Mouse (Mus musculus) kidney, postnatal 0 days (tissue): ENCODE data around the gene Kmt2a. TPM values are rescaled to one million over a fixed set of nuclear protein-coding genes. Genes with fewer than 3 reads are reported as not detected.

Experiments
- ATAC-seq: fragments of 200-750 bp; cut with Nextera tagmentation; replicated peaks from 2 replicates; pipeline ENCODE4 v1.8.0; 2017; ENCODE audit warnings: low read depth, moderate number of reproducible peaks, moderate TSS enrichment, moderate library complexity; ENCODE audit not compliant: low FRiP score
- DNase-seq: peaks from one replicate; pipeline ENCODE4 v3.0.0-alpha.2; 2016; ENCODE audit warnings: low spot score
- H3K27ac ChIP-seq: fragments of 300-500 bp; sonication (generic); 2 replicates; pipeline ENCODE4 v1.5.1; 2014; ENCODE audit warnings: mild to moderate bottlenecking
- H3K27me3 ChIP-seq: fragments of 300-500 bp; sonication (generic); 2 replicates; pipeline ENCODE4 v1.6.1; 2014; ENCODE audit warnings: low read length, mixed read lengths; ENCODE audit not compliant: insufficient read depth
- H3K36me3 ChIP-seq: fragments of 300-500 bp; sonication (generic); 2 replicates; pipeline ENCODE4 v1.6.1; 2014; ENCODE audit warnings: low read length, mixed read lengths; ENCODE audit not compliant: insufficient read depth
- H3K4me1 ChIP-seq: fragments of 300-500 bp; sonication (generic); replicated peaks from 2 replicates; pipeline ENCODE4 v1.6.1; 2014; ENCODE audit warnings: antibody characterized with exemption, low read length, mixed read lengths; ENCODE audit not compliant: insufficient read depth
- H3K4me2 ChIP-seq: fragments of 300-500 bp; sonication (generic); 2 replicates; pipeline ENCODE4 v1.6.1; 2014; ENCODE audit warnings: mild to moderate bottlenecking, low read length, moderate library complexity, mixed read lengths
- H3K4me3 ChIP-seq: fragments of 300-500 bp; sonication (generic); replicated peaks from 2 replicates; pipeline ENCODE4 v1.5.1; 2014; ENCODE audit warnings: low read depth, low read length
- H3K9ac ChIP-seq: fragments of 300-500 bp; sonication (generic); 2 replicates; pipeline ENCODE4 v1.6.1; 2014; ENCODE audit warnings: low read depth, low read length
- H3K9me3 ChIP-seq: fragments of 300-500 bp; sonication (generic); replicated peaks from 2 replicates; pipeline ENCODE4 v1.6.1; 2016; ENCODE audit warnings: low read length, inconsistent platforms, mixed read lengths
- CTCF ChIP-seq: IDR thresholded peaks from 2 replicates; pipeline ENCODE4 v1.5.1; 2016; ENCODE audit warnings: antibody characterized with exemption, low read depth, mild to moderate bottlenecking, moderate library complexity
- WGBS: fragments of 180-500 bp; shearing (Covaris S2); extraction: QIAGEN DNeasy Blood & Tissue Kit; methylation state at CpG from one replicate; pipeline ENCODE4 v1.1.7; 2014; 5-methylcytosine and 5-hydroxymethylcytosine counted together
- polyA plus RNA-seq: library from polyadenylated mRNA; unstranded; fragments of >200 nt; fragmentation: Nextera tagmentation; extraction: Ambion mirVana; gene quantifications from 2 replicates; pipeline ENCODE4 v1.2.1, GENCODE M21; 2015

Kmt2a gene
- polyA plus RNA-seq, 1 experiment from 2014 or later, result 6.6 TPM

DNA sequence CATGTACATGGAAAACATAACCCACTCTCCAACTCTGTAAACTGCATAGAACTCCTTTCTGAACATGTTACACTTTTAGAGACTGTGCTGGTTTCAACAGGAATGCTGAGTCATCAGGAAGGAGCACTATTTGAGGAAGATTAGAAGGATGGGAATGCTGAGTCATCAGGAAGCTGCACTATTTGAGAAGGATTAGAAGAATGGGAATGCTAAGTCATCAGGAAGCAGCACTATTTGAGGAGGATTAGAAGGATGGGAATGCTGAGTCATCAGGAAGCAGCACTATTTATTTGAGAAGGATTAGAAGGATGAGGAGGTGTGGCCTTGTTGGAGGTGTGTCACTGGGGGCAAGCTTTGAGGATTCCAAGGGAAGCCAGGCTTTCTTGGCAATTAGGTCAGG, 20.0 kb downstream of the Kmt2a start:
- Histone ChIP-seq H3K36me3 (0 out of 2 replicates have a peak, but pooled peaks cover 7% of the 10 kb centered on the region), H3K9me3 (no peaks in the 10 kb centered on the region), H3K4me1 (no peaks in the 10 kb centered on the region), H3K4me2 (no peak overlapping the region), H3K27ac (no peak overlapping the region), H3K9ac (no peak overlapping the region), H3K27me3 (no peaks in the 10 kb centered on the region), H3K4me3 (no peak overlapping the region)
- ATAC-seq (no peak), DNase-seq (no peak)
- TF ChIP-seq CTCF, result no peak

- no peak for ATAC-seq
- Histone ChIP-seq H3K4me3 (no peak overlapping the region), H3K9ac (no peak overlapping the region), H3K9me3 (no peaks in the 10 kb centered on the region), H3K27ac (no peak overlapping the region), H3K27me3 (no peaks in the 10 kb centered on the region), H3K4me1 (no peaks in the 10 kb centered on the region), H3K4me2 (no peak overlapping the region), H3K36me3 (no peaks in the 10 kb centered on the region)
- 81% methylated on average over 3 of the region's 3 CpGs for WGBS
- no peak for DNase-seq
- TF ChIP-seq CTCF, result no peak
Measured at GRCm38 (mm10) chr9:44858657-44859056, 22.4 kb downstream of the Kmt2a start.

DNA sequence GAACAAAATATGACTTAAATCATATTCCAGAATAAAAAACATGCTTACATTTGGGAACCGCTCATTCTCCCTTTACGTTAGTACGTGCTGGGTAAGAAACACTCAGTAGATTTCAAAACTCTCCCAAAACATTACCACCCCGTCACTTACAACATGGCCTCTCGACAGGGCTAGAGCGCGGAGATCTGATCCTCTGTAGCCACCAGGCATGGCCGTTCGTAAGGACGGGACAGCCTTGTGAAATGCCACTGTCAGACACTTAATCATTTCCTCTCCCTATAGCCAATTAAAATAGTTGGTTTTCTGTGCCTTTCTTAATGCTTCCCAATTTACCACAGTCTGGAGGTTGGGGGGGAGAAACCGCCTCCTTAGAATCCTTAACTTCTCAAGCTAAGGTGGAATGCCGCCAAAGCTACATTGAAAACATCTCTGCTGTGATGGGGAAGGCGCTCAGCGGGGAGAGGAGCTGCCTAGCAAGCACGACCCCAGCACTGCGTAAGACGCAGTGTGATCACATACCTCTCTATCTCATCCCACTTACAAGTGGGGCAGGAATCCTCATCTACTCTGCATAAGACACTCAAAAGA, 23.6 kb downstream of the Kmt2a start:
- H3K4me1 ChIP-seq, result no peaks in the 10 kb centered on the region
- DNase-seq, result no peak
- TF ChIP-seq CTCF, result no peak
- no peaks in the 10 kb centered on the region for H3K9me3 ChIP-seq
- H3K27me3 ChIP-seq, result no peaks in the 10 kb centered on the region
- WGBS, result 82% methylated on average over 17 of the region's 17 CpGs
- no peak for ATAC-seq
- H3K27ac ChIP-seq, result no peak overlapping the region
- H3K4me3 ChIP-seq, result no peak overlapping the region
- no peak overlapping the region for H3K4me2 ChIP-seq
- H3K36me3 ChIP-seq, result no peaks in the 10 kb centered on the region
- no peak overlapping the region for H3K9ac ChIP-seq

GRCm38 (mm10) chr9:44855153-44855552, 25.9 kb downstream of the Kmt2a start:
- WGBS, result 86% methylated on average over 6 of the region's 6 CpGs
- no peaks in the 10 kb centered on the region for H3K9me3 ChIP-seq
- no peak for ATAC-seq
- no peaks in the 10 kb centered on the region for H3K4me1 ChIP-seq
- H3K9ac ChIP-seq, result no peak overlapping the region
- DNase-seq, result no peak
- TF ChIP-seq CTCF, result no peak
- no peak overlapping the region for H3K27ac ChIP-seq
- H3K27me3 ChIP-seq, result no peaks in the 10 kb centered on the region
- H3K4me2 ChIP-seq, result no peak overlapping the region
- 0 out of 2 replicates have a peak, but pooled peaks cover 4% of the 10 kb centered on the region for H3K36me3 ChIP-seq
- no peak overlapping the region for H3K4me3 ChIP-seq

GRCm38 (mm10) chr9:44847446-44847845, 33.6 kb downstream of the Kmt2a start:
- Histone ChIP-seq H3K36me3 (peaks cover 70% of the 10 kb centered on the region), H3K27ac (no peak overlapping the region), H3K4me3 (no peak overlapping the region), H3K27me3 (no peaks in the 10 kb centered on the region), H3K4me2 (no peak overlapping the region), H3K4me1 (no peaks in the 10 kb centered on the region), H3K9me3 (no peaks in the 10 kb centered on the region), H3K9ac (no peak overlapping the region)
- TF ChIP-seq CTCF, result no peak
- DNase-seq (no peak), ATAC-seq (no peak)
- 77% methylated on average over 6 of the region's 6 CpGs for WGBS

DNA sequence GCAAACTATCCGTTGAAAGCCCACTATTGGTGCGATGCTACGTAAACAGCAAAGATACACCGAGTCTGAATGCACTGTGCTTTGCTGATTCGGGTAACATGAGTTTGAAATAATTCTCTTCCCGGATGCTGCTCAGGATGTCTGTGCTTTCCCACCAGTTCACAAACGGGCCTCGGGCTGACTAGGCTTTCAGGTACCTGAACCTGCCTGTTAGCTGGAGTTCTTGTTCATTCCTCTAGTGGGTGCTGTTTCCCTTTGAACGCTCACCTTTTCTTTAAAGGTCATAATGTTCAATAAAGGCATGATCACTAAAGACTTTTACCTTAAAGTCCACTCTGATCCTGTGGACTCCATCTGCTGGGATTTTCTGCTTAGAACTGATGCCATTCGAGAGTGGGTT, 39.9 kb downstream of the Kmt2a start:
- peaks cover 67% of the 10 kb centered on the region for H3K36me3 ChIP-seq
- ATAC-seq (no peak), DNase-seq (peak; percentile 42)
- H3K4me1 ChIP-seq, result no peaks in the 10 kb centered on the region
- no peaks in the 10 kb centered on the region for H3K9me3 ChIP-seq
- no peak overlapping the region for H3K4me2 ChIP-seq
- no peak overlapping the region for H3K4me3 ChIP-seq
- WGBS, result 88% methylated on average over 10 of the region's 10 CpGs
- no peak overlapping the region for H3K9ac ChIP-seq
- H3K27ac ChIP-seq, result no peak overlapping the region
- TF ChIP-seq CTCF, result peak; percentile 68
- no peaks in the 10 kb centered on the region for H3K27me3 ChIP-seq

- H3K9ac ChIP-seq, result no peak overlapping the region
- peaks cover 55% of the 10 kb centered on the region for H3K36me3 ChIP-seq
- H3K4me1 ChIP-seq, result no peaks in the 10 kb centered on the region
- WGBS, result 46% methylated on average over 7 of the region's 7 CpGs
- peak; percentile 86 for TF ChIP-seq CTCF
- no peaks in the 10 kb centered on the region for H3K9me3 ChIP-seq
- no peak overlapping the region for H3K4me3 ChIP-seq
- ATAC-seq (peak; percentile 43; the same call in 1 of the 2 replicates), DNase-seq (peak; percentile 88)
- no peaks in the 10 kb centered on the region for H3K27me3 ChIP-seq
- H3K27ac ChIP-seq, result no peak overlapping the region
- no peak overlapping the region for H3K4me2 ChIP-seq
Measured at GRCm38 (mm10) chr9:44836439-44836838, 44.7 kb downstream of the Kmt2a start.
